Mouse (Mus musculus) embryonic facial prominence, embryonic 12.5 days (tissue): ENCODE measurements around the gene Zfp933. TPM values are rescaled to one million over a fixed set of nuclear protein-coding genes. Genes with fewer than 3 reads are reported as not detected.
"Not testable (repeated sequence)": the region's sequence is repeated elsewhere in the genome, so short reads cannot be mapped to it uniquely, and the experiment has no call there.

Experiments
- ATAC-seq: fragments of 200-750 bp; cut with Nextera tagmentation; 2 replicates; pipeline ENCODE4 v1.8.0; 2017; ENCODE audit not compliant: insufficient number of reproducible peaks, insufficient read depth, low FRiP score, low TSS enrichment
- H3K27ac ChIP-seq: fragments of 300-500 bp; sonication (generic); 2 replicates; pipeline ENCODE4 v1.5.1; 2016; ENCODE audit warnings: mild to moderate bottlenecking
- H3K27me3 ChIP-seq: fragments of 300-500 bp; sonication (generic); 2 replicates; pipeline ENCODE4 v1.6.1; 2016; ENCODE audit warnings: mild to moderate bottlenecking, moderate library complexity
- H3K36me3 ChIP-seq: fragments of 300-500 bp; sonication (generic); 2 replicates; pipeline ENCODE4 v1.6.1; 2016; ENCODE audit warnings: mild to moderate bottlenecking
- H3K4me1 ChIP-seq: fragments of 300-500 bp; sonication (generic); 2 replicates; pipeline ENCODE4 v1.6.1; 2016
- H3K4me2 ChIP-seq: fragments of 300-500 bp; sonication (generic); replicated peaks from 2 replicates; pipeline ENCODE4 v1.6.1; 2016; ENCODE audit warnings: mild to moderate bottlenecking, moderate library complexity
- H3K4me3 ChIP-seq: fragments of 300-500 bp; sonication (generic); 2 replicates; pipeline ENCODE4 v1.5.1; 2016; ENCODE audit warnings: mild to moderate bottlenecking
- H3K9ac ChIP-seq: fragments of 300-500 bp; sonication (generic); 2 replicates; pipeline ENCODE4 v1.6.1; 2016; ENCODE audit warnings: mild to moderate bottlenecking, moderate library complexity
- H3K9me3 ChIP-seq: fragments of 300-500 bp; sonication (generic); 2 replicates; pipeline ENCODE4 v1.6.1; 2016; ENCODE audit warnings: mild to moderate bottlenecking, moderate library complexity
- WGBS: fragments of 180-500 bp; shearing (Covaris S2); methylation state at CpG from one replicate; pipeline ENCODE4 v1.1.7; 2016; 5-methylcytosine and 5-hydroxymethylcytosine counted together
- polyA plus RNA-seq: library from polyadenylated mRNA; unstranded; fragments of >200 nt; fragmentation: Nextera tagmentation; extraction: Ambion mirVana; gene quantifications from 2 replicates; pipeline ENCODE4 v1.2.1, GENCODE M21; 2016

The Zfp933 gene
- polyA plus RNA-seq, 1 experiment from 2014 or later = 7.6 TPM

- ATAC-seq = peak; percentile 35; the same call in 1 of the 2 replicates
- H3K36me3 ChIP-seq, H3K27ac ChIP-seq, H3K4me2 ChIP-seq, H3K4me3 ChIP-seq, H3K4me1 ChIP-seq, H3K27me3 ChIP-seq, H3K9ac ChIP-seq: not testable (repeated sequence)
- whole genome bisulfite sequencing = 94% methylated on average over 3 of the region's 3 CpGs
- peaks cover 13% of the 10 kb centered on the region for H3K9me3 ChIP-seq
These were observed 54.0 kb downstream of the Zfp933 start for GRCm38 (mm10) chr4:147794026-147794665.

GRCm38 (mm10) chr4:147793390-147793916 lies 54.7 kb downstream of the Zfp933 start:
- peak; percentile 64; the same call in 1 of the 2 replicates for ATAC-seq
- not testable (repeated sequence) for H3K4me2 ChIP-seq, H3K4me1 ChIP-seq, H3K9ac ChIP-seq, H3K27me3 ChIP-seq, H3K4me3 ChIP-seq, H3K36me3 ChIP-seq, H3K27ac ChIP-seq
- peaks cover 13% of the 10 kb centered on the region for H3K9me3 ChIP-seq
- 64% methylated on average over 2 of the region's 2 CpGs for WGBS

DNA sequence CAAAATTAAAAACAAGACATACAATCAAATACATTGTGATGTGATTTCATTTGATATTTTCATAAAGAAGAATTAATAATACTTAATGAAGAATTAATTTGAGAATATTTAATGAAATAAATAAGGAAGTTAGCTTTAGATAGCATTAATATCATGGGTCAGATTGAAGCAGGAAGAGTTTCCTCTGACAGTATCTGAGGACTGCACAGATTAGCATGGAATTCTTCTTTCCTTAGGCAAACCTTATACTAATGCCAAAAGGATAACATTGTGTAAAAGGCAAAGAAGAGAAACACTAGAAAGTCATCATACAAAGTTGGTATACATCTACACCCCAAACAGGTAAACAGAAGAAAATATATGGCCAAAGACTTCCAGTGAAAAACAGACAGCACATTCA lies 56.4 kb downstream of the Zfp933 start:
- H3K27me3 ChIP-seq, H3K4me3 ChIP-seq, ATAC-seq, H3K4me1 ChIP-seq, H3K36me3 ChIP-seq, H3K9ac ChIP-seq, H3K27ac ChIP-seq, H3K4me2 ChIP-seq: not testable (repeated sequence)
- peaks cover 16% of the 10 kb centered on the region for H3K9me3 ChIP-seq

Other genes with a start within 250 kb of the Zfp933 start
- 2.1 and 2.6 TPM in 2 replicates for gene Zfp979, start 205.9 kb downstream of the Zfp933 start, polyA plus RNA-seq
- not detected in 2 replicates for gene Zfp534, start 145.8 kb downstream of the Zfp933 start, polyA plus RNA-seq
- 5.9 and 8.4 TPM in 2 replicates for gene Zfp984, start 38.6 kb downstream of the Zfp933 start, polyA plus RNA-seq
- gene Miip, start 20.4 kb upstream of the Zfp933 start, polyA plus RNA-seq = 42.7 and 45.4 TPM in 2 replicates
- gene Fv1, start 20.6 kb upstream of the Zfp933 start, polyA plus RNA-seq = 18.9 and 19.0 TPM in 2 replicates
- gene Mfn2, start 56.3 kb upstream of the Zfp933 start, polyA plus RNA-seq = 38.2 and 42.6 TPM in 2 replicates
- gene Plod1, start 88.4 kb upstream of the Zfp933 start, polyA plus RNA-seq = 52.9 and 54.8 TPM in 2 replicates
- 25.4 and 25.6 TPM in 2 replicates for gene 2510039O18Rik, start 92.5 kb upstream of the Zfp933 start, polyA plus RNA-seq
- not detected in 2 replicates for gene Nppb, start 137.4 kb upstream of the Zfp933 start, polyA plus RNA-seq
- 0.64 and 10.6 TPM in 2 replicates for gene Nppa, start 152.4 kb upstream of the Zfp933 start, polyA plus RNA-seq
- gene Clcn6, start 190.5 kb upstream of the Zfp933 start, polyA plus RNA-seq = 10.5 and 10.6 TPM in 2 replicates
- gene Mthfr, start 190.7 kb upstream of the Zfp933 start, polyA plus RNA-seq = 25.7 and 29.1 TPM in 2 replicates
- gene Agtrap, start 239.7 kb upstream of the Zfp933 start, polyA plus RNA-seq = 12.0 and 14.0 TPM in 2 replicates